Mouse (Mus musculus): ENCODE data around the gene Slc25a31. TPM values are rescaled to one million over a fixed set of nuclear protein-coding genes. Genes with fewer than 3 reads are reported as not detected.
A peak's percentile ranks its signal among the peaks of the same experiment; 100 is the strongest.

Gene Slc25a31
- polyA plus RNA-seq, 2 experiments from 2014 or later: not detected

GRCm38 (mm10) chr3:40738381-40738912, 29.8 kb downstream of the Slc25a31 start:
- ATAC-seq: no peak

- ATAC-seq: no peak
Measured at GRCm38 (mm10) chr3:40744024-40744835, 35.6 kb downstream of the Slc25a31 start, which contains the start of gene Hspa4l. Hspa4l (plus strand) TSS chr3:40744495.

GRCm38 (mm10) chr3:40744836-40745660, 36.4 kb downstream of the Slc25a31 start:
- ATAC-seq: peak; percentile 74

GRCm38 (mm10) chr3:40745661-40746547, 37.2 kb downstream of the Slc25a31 start:
- ATAC-seq: peak; percentile 64

GRCm38 (mm10) chr3:40760746-40761145, 52.1 kb downstream of the Slc25a31 start:
- ATAC-seq: peak; percentile 86

GRCm38 (mm10) chr3:40761312-40761711, 52.7 kb downstream of the Slc25a31 start:
- ATAC-seq: peak; percentile 63

Other genes starting within 250 kb of the Slc25a31 start
- gene Intu, start 177.6 kb upstream of the Slc25a31 start, polyA plus RNA-seq (2017; shearing (Covaris generic)): under 1 TPM; 0.17 to 0.33 TPM
- gene Hspa4l, start 35.6 kb downstream of the Slc25a31 start, polyA plus RNA-seq (2017; shearing (Covaris generic)): 10 to 100 TPM; 24.4 to 29.4 TPM
- gene Plk4, start 91.2 kb downstream of the Slc25a31 start, polyA plus RNA-seq (2017; shearing (Covaris generic)): 1 to 10 TPM; 5.6 to 6.2 TPM
- 10 to 100 TPM; 12.9 to 18.8 TPM for gene Mfsd8, start 138.0 kb downstream of the Slc25a31 start, polyA plus RNA-seq (2017; shearing (Covaris generic))
- 10 to 100 TPM; 15.6 to 17.2 TPM for gene Abhd18, start 138.1 kb downstream of the Slc25a31 start, polyA plus RNA-seq (2017; shearing (Covaris generic))
- gene 1700034I23Rik, start 193.7 kb downstream of the Slc25a31 start, polyA plus RNA-seq (2017; shearing (Covaris generic)): under 1 TPM; 0.86 to 0.96 TPM
- gene Larp1b, start 241.0 kb downstream of the Slc25a31 start, polyA plus RNA-seq (2017; shearing (Covaris generic)): 10 to 100 TPM; 12.7 to 27.2 TPM